Mouse (Mus musculus): Measurements from ENCODE around the gene Gm49721.
A peak's percentile ranks its signal among the peaks of the same experiment; 100 is the strongest.
"Not testable (repeated sequence)": the region's sequence is repeated elsewhere in the genome, so short reads cannot be mapped to it uniquely, and the experiment has no call there.

The Gm49721 gene

DNA sequence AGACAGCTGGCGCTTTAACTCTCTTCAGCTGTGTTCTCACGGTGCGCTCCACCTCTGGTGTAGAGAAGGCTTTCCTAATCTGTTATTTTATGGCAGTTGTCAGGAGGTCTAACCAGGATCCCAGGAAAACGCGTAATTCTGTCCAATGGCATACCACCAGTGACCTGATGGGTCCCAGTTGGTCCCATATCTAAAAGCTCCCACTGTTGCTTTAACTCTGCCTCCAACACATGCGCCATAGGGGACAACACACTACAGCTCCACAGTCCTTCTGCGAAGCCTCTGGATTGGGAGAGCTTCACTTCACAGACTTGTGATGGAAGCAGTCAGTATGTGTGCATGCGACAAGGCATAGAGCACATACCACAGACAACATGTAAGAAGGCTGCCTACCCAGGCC, 1.4 kb downstream of the Gm49721 start:
- DNase-seq (ENCODE audit: low spot score in 2 of 2) = not testable (repeated sequence)

GRCm38 (mm10) chr17:6986118-6986517, 7.4 kb downstream of the Gm49721 start:
- not testable (repeated sequence) for DNase-seq (ENCODE audit: low spot score in 2 of 2)

- DNase-seq (ENCODE audit: low spot score in 2 of 2) = not testable (repeated sequence)
These were observed 16.8 kb downstream of the Gm49721 start for GRCm38 (mm10) chr17:6995504-6995903.

- not testable (repeated sequence) for DNase-seq (ENCODE audit: low spot score in 2 of 2)
These were observed 18.1 kb downstream of the Gm49721 start for GRCm38 (mm10) chr17:6996826-6997225.

DNA sequence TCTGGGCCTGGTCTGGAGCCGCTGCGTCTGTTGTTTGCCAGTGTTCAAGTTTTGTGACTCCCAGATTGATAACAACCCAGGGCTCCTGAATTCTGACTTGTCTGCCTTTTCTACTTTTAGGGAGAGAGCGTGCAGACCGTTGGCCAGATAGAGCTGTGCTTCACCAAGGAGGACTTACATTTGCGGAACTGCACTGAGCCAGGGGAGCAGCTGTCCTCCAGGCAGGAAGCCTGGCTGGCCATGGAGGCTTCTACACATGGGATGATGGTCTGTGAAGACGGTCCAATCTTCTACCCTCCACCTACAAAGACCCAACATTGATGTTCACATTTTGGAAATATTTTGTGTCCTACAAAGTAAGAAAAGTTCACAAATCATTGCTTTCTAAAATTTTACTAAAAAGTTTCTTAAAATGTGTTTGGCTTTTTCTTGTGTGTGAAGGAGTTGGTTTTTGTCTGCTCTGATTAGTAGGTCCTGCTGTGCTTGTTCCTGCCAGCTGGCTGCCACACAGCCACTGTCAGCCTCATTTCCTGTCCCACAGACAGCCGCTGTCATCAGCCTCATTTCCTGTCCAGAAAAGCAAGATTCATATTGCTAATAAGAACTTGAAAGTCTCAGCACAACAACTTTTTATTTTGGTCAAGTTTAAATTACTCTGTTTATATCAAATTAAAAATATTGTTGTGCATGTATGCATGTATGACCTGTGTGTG, 19.2 kb downstream of the Gm49721 start:
- DNase-seq (ENCODE audit: low spot score in 2 of 2) = not testable (repeated sequence)

GRCm38 (mm10) chr17:7001790-7002585, 23.3 kb downstream of the Gm49721 start:
- DNase-seq (ENCODE audit: low spot score in 2 of 2) = not testable (repeated sequence)

DNA sequence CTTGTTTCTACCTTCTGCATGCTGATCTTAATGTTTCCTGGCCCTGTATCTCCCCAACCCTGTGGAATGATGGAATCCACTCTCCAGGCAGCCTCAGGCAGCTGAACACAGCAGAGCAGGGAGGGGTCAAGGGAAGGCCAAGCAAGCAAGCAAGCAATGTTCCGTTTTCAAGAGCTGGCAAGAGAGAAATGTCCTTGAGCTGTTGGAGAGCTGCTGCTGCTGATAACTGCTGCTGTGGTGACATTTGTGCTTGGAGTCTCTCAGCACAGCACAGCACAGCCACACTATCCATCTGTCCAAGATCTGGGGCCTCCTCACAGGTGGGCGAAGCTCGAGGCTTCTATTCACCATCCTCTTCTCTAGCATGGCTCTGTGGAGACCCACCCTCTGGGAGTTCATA, 24.7 kb downstream of the Gm49721 start:
- DNase-seq (ENCODE audit: low spot score in 2 of 2) = not testable (repeated sequence)

GRCm38 (mm10) chr17:7005646-7006045, 26.9 kb downstream of the Gm49721 start:
- not testable (repeated sequence) for DNase-seq (ENCODE audit: low spot score in 2 of 2)

DNA sequence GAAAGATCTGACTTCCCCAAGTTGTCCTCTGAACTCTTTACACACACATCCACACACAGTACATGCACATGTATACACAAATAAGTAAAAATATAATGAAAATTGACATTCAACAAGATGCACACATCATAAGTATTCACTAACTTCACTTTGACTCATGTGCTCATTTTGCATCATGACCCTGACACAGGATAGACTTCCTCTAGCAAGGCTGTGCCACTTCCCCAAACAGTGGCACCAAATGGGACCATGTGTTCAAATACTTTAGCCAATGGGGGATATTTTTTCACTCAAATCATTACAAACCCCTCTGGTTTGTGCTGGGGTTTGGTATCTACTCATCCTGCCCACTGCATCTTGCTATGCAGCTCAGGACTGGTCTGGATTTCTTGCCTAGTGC, 30.2 kb downstream of the Gm49721 start:
- not testable (repeated sequence) for DNase-seq (ENCODE audit: low spot score in 2 of 2)

GRCm38 (mm10) chr17:7009440-7009839, 30.7 kb downstream of the Gm49721 start:
- DNase-seq (ENCODE audit: low spot score in 2 of 2) = not testable (repeated sequence)

GRCm38 (mm10) chr17:7009901-7010300, 31.2 kb downstream of the Gm49721 start:
- not testable (repeated sequence) for DNase-seq (ENCODE audit: low spot score in 2 of 2)

- not testable (repeated sequence) for DNase-seq (ENCODE audit: low spot score in 2 of 2)
These were observed 35.5 kb downstream of the Gm49721 start for GRCm38 (mm10) chr17:7014190-7014589.

DNA sequence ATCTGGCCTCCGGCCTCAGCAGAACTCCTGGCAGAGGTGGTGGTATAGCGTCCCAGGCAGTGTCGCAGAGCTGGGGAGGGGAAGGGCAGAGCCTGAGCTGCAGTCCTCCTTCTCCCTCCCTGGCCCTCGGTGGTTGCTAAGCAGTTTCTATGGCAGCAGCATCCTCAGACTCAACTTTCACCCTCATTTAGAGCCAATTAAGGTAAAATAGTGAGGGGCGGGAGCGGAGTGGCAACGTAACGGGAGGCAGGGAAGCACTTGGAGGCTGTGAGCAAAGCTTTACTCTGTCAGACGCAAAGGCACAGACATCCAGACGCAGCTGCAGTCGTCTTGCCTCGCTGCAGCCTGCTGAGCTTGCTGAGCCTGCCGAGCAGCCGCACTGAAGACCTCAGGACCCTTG, 46.6 kb downstream of the Gm49721 start, which contains the start of gene Gm1604a:
Gm1604a (plus strand) TSS at position 312 of the 400 bp plus-strand sequence.
- DNase-seq (ENCODE audit: low spot score in 2 of 2) = peak in 1 of 2 experiments; percentile 29

GRCm38 (mm10) chr17:7025764-7026346, 47.2 kb downstream of the Gm49721 start:
- not testable (repeated sequence) for DNase-seq (ENCODE audit: low spot score in 2 of 2)

- DNase-seq (ENCODE audit: low spot score in 2 of 2) = not testable (repeated sequence)
These were observed 51.5 kb downstream of the Gm49721 start for GRCm38 (mm10) chr17:7030204-7030603.

DNA sequence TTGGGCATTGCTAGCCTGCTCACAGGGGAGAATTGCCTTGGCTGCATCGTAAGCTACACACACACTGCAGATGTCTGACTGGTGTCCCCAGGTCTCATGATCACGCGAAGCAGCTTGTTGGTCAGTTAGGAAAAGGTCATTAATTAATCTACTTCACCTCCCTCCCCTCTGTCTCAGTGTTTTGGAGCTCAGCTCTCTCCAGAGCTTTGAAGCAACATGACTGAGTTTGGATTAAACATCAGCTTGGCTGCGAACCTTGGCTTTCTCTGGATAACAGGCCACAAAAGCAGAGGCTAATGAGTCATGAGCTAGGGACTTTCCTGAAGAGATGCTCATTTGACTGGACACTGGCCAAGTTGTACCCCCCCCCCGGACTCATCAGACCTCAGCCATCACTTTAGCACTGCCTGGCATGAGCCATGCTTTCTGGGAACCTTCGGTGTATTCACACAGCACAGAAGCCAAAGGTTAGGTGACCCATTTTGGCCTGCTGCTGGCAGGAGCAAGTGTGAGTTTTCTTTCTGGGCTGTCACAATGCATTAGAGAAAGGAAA, 52.0 kb downstream of the Gm49721 start:
- DNase-seq (ENCODE audit: low spot score in 2 of 2) = not testable (repeated sequence)

GRCm38 (mm10) chr17:7033192-7034166, 54.8 kb downstream of the Gm49721 start:
- DNase-seq (ENCODE audit: low spot score in 2 of 2) = not testable (repeated sequence)

- not testable (repeated sequence) for DNase-seq (ENCODE audit: low spot score in 2 of 2)
These were observed 90.4 kb downstream of the Gm49721 start for GRCm38 (mm10) chr17:7068997-7069539.

DNA sequence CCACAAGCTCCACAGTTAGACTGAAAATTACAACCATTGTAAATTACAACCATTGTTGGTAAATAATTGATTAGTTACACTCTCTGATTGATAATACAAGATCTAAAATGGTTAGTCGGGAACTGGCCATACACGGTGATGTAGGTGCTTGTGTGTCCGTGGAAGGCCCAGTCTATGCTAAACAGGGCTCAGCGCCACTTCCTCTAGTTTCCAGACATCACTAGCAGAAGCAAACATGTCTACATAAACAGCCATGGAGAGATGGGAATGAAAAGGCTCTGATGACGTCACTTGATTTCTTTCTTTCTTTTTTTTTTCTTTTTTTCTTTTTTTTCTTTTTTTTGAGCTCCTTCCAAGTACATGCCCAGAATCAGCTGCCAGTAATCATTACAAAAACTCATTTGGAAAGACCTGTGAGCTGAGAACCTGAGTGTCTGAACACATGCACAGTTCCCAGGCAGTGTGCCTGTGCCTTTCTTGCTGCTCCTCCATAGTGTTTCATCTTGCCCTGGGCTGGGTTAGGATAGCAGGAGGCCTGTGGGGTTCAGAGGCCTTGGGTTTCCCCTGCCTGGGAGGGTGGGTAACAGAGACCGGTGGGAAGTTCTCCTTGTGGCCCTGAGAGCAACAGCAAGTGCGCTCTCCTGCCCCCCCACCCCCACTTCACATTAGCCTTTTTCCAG, 91.0 kb downstream of the Gm49721 start:
- not testable (repeated sequence) for DNase-seq (ENCODE audit: low spot score in 2 of 2)

- not testable (repeated sequence) for DNase-seq (ENCODE audit: low spot score in 2 of 2)
These were observed 95.8 kb downstream of the Gm49721 start for GRCm38 (mm10) chr17:7074494-7074893.
